Mouse (Mus musculus): Measurements from ENCODE around the gene BC049352. TPM values are rescaled to one million over a fixed set of nuclear protein-coding genes. Genes with fewer than 3 reads are reported as not detected.
A peak's percentile ranks its signal among the peaks of the same experiment; 100 is the strongest.

The BC049352 gene
- total and polyA plus RNA-seq, 2 experiments from 2014 or later = 0.26 TPM; not detected in 1

DNA sequence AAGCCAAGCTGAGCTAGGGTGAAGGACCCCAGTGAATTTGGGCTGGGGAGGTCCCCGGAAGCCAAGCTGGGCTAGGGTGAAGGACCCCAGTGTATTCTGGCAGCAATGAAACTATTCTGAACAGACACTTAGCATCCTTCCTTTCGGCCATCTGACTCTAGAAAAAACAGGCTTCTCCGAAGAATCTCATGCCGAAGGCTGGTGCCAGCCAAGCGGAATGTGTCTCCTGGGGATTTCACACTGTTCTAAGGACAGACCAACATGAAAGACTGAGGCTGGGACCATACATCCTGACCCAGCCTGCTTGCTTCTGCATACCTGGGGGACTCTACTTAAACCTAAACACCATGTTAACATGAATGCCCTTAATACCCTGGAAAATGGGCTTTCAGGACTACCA lies 80.1 kb downstream of the BC049352 start:
- 57% methylated on average over 5 of the region's 5 CpGs for WGBS
- ATAC-seq (ENCODE audit: low FRiP score) (no peak), DNase-seq (ENCODE audit: low spot score) (no peak)
- Histone ChIP-seq H3K4me1 (ENCODE audit: insufficient read depth, low read length) (no peaks in the 10 kb centered on the region), H3K4me2 (ENCODE audit: low read depth, low read length, poor library complexity, severe bottlenecking) (no peak overlapping the region), H3K9me3 (ENCODE audit: low read length) (no peaks in the 10 kb centered on the region), H3K4me3 (ENCODE audit: low read depth, low read length) (no peak overlapping the region), H3K27me3 (ENCODE audit: insufficient read depth, low read length) (no peaks in the 10 kb centered on the region), H3K9ac (replicated peaks; ENCODE audit: low read length, poor library complexity, severe bottlenecking) (no peak overlapping the region), H3K27ac (ENCODE audit: low read depth, low read length) (no peak overlapping the region), H3K36me3 (ENCODE audit: insufficient read depth, low read length) (no peaks in the 10 kb centered on the region)
- no peak for TF ChIP-seq CTCF (IDR thresholded peaks at IDR 0.05)

DNA sequence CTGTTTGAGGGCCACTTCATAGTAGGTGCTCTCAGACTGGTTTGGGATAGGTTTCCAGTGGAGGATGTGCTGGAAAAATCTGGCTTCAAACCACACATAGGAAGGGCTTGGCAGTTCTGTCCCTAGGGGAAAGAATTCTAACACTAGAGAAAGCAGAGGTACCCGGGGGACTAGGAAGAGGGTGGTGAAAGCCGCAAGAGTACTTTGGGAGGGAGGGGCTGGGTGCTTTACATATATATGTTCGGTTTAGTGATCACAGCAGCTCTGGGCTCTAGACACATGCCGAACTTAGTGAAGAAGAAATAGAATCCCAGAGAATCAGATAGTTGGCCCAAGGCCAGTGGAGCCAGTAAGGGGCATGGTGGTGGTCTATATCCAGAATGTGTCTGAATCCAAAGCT lies 85.3 kb downstream of the BC049352 start:
- Histone ChIP-seq H3K4me3 (ENCODE audit: low read depth, low read length) (no peak overlapping the region), H3K9me3 (ENCODE audit: low read length) (no peaks in the 10 kb centered on the region), H3K36me3 (ENCODE audit: insufficient read depth, low read length) (no peaks in the 10 kb centered on the region), H3K4me2 (ENCODE audit: low read depth, low read length, poor library complexity, severe bottlenecking) (no peak overlapping the region), H3K27ac (ENCODE audit: low read depth, low read length) (no peak overlapping the region), H3K4me1 (ENCODE audit: insufficient read depth, low read length) (no peaks in the 10 kb centered on the region), H3K27me3 (ENCODE audit: insufficient read depth, low read length) (peaks cover 18% of the 10 kb centered on the region), H3K9ac (replicated peaks; ENCODE audit: low read length, poor library complexity, severe bottlenecking) (no peak overlapping the region)
- no peak for DNase-seq (ENCODE audit: low spot score)
- ATAC-seq (ENCODE audit: low FRiP score) = no peak
- TF ChIP-seq CTCF (IDR thresholded peaks at IDR 0.05) = no peak
- WGBS = 89% methylated on average over 4 of the region's 4 CpGs

DNA sequence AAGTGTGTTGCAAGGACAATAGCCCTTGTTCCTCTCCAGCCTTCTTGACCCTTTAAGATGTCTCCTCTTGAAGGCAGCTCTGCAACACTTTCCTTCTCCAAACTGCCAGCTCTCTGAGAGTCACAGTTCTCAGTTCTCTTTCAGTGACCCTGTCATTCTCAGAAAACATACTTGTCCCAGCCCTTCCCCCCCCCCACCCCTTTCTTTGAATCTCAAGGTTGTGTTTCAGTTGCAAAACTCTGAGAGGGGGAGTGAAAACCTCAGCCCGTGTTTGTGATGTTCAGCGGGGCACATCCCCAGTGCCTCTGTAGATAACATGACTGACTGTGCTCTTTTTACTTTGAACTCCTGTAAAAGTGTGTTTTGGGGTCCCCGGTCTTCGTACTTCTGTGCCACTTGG lies 86.3 kb downstream of the BC049352 start:
- Histone ChIP-seq H3K4me3 (ENCODE audit: low read depth, low read length) (no peak overlapping the region), H3K9me3 (ENCODE audit: low read length) (no peaks in the 10 kb centered on the region), H3K4me1 (ENCODE audit: insufficient read depth, low read length) (no peaks in the 10 kb centered on the region), H3K36me3 (ENCODE audit: insufficient read depth, low read length) (no peaks in the 10 kb centered on the region), H3K27me3 (ENCODE audit: insufficient read depth, low read length) (peaks cover 18% of the 10 kb centered on the region), H3K9ac (replicated peaks; ENCODE audit: low read length, poor library complexity, severe bottlenecking) (no peak overlapping the region), H3K4me2 (ENCODE audit: low read depth, low read length, poor library complexity, severe bottlenecking) (no peak overlapping the region), H3K27ac (ENCODE audit: low read depth, low read length) (no peak overlapping the region)
- no peak for TF ChIP-seq CTCF (IDR thresholded peaks at IDR 0.05)
- WGBS = 59% methylated on average over 4 of the region's 4 CpGs
- no peak for DNase-seq (ENCODE audit: low spot score)
- no peak for ATAC-seq (ENCODE audit: low FRiP score)

DNA sequence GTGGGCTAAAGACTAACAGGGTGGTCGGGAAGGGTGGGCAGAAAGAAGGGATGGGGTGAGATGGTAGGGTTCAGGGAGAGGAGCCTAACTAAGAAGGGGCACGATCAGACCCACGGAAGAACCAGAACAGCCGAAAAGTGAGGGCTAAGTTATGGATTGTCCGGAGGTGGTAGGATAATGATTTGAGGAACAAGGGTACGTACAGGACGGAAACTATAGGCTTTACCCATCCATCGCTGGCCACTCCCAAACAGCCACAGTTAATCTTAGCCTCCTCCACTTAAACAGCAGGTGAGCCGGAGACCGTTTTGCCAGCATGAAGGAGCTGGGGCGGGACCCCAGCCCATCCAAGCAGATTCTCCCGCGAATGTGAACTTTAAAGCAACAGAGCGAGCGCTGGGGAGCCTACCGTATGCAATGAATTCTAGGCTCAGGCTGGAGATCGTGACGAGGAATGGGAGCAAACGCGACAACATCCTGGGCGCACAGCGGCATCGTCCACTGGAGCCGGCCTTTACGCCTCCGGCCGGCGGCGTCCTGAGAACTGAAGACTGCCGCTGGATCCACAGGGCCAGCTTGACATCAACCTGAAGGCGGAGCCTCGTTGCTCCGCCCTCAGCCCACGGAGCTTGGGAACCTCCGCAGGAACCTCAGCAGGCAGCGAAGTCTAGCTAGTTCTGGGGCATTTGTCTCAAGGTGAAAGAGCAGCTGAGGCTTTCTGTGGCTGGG lies 87.0 kb downstream of the BC049352 start, which contains the start of gene Il10ra:
Gene Il10ra, minus strand, starts transcription at position 553 of the 729 bp plus-strand sequence.
- no peaks in the 10 kb centered on the region for H3K9me3 ChIP-seq (ENCODE audit: low read length)
- WGBS = 5% methylated on average over 36 of the region's 36 CpGs
- ATAC-seq (ENCODE audit: low FRiP score) (no peak), DNase-seq (ENCODE audit: low spot score) (peak; percentile 32)
- H3K27me3 ChIP-seq (ENCODE audit: insufficient read depth, low read length) = peaks cover 18% of the 10 kb centered on the region
- no peak for TF ChIP-seq CTCF (IDR thresholded peaks at IDR 0.05)
- H3K9ac ChIP-seq (replicated peaks; ENCODE audit: low read length, poor library complexity, severe bottlenecking) = peak within 1 kb of the TSS; percentile 64
- H3K36me3 ChIP-seq (ENCODE audit: insufficient read depth, low read length) = no peaks in the 10 kb centered on the region
- H3K27ac ChIP-seq (ENCODE audit: low read depth, low read length) = no peak within 1 kb of the TSS
- H3K4me2 ChIP-seq (ENCODE audit: low read depth, low read length, poor library complexity, severe bottlenecking) = peak within 1 kb of the TSS; percentile 86
- peak within 1 kb of the TSS; percentile 50 for H3K4me3 ChIP-seq (ENCODE audit: low read depth, low read length)
- H3K4me1 ChIP-seq (ENCODE audit: insufficient read depth, low read length) = no peaks in the 10 kb centered on the region

DNA sequence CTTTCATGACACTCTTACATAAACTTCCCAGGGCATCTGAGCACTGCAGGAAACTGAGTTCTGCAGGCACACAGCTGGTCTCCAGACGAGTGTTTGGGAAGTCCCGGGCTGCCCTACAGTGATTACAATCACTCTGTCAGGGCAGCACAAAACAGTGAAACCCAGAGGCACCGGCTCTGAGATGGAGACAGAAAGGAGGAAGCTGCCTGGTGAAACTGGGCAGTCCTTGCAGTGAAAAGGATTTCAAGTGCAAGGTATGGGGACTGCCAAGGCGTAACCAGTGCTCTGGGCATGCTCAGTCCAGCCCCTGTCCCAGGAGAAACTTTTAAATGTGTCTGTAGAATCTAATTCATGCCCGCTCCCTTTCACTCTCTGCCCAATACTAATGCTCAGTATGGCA lies 90.4 kb downstream of the BC049352 start:
- Histone ChIP-seq H3K4me2 (ENCODE audit: low read depth, low read length, poor library complexity, severe bottlenecking) (no peak overlapping the region), H3K27ac (ENCODE audit: low read depth, low read length) (no peak overlapping the region), H3K27me3 (ENCODE audit: insufficient read depth, low read length) (peaks cover 17% of the 10 kb centered on the region), H3K9me3 (ENCODE audit: low read length) (no peaks in the 10 kb centered on the region), H3K4me1 (ENCODE audit: insufficient read depth, low read length) (no peaks in the 10 kb centered on the region), H3K4me3 (ENCODE audit: low read depth, low read length) (no peak overlapping the region), H3K36me3 (ENCODE audit: insufficient read depth, low read length) (no peaks in the 10 kb centered on the region), H3K9ac (replicated peaks; ENCODE audit: low read length, poor library complexity, severe bottlenecking) (no peak overlapping the region)
- TF ChIP-seq CTCF (IDR thresholded peaks at IDR 0.05) = no peak
- ATAC-seq (ENCODE audit: low FRiP score) (no peak), DNase-seq (ENCODE audit: low spot score) (no peak)
- WGBS = 60% methylated on average over 5 of the region's 5 CpGs

DNA sequence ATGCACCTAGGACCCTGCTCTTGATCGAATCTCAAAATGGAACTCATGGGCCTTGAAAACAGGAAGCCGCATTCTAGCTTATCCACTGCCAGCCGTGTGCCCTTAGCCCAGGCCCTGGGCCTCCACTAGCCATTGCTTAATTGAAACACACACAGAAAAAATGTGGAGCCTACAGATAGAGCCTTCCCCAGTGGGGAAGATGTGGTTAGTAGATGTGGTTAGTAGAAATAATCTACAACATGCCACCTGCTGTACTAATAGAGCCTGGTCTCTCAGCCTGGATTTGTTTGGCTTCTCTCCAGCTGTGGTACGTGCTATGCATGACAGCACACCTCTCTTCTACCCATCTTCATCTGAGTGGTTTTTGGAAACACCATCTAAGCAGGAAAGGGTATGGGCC lies 92.4 kb downstream of the BC049352 start:
- no peak for TF ChIP-seq CTCF (IDR thresholded peaks at IDR 0.05)
- no peaks in the 10 kb centered on the region; the same call in 1 of the 2 replicates for H3K27me3 ChIP-seq (ENCODE audit: insufficient read depth, low read length)
- H3K9ac ChIP-seq (replicated peaks; ENCODE audit: low read length, poor library complexity, severe bottlenecking) = no peak overlapping the region
- no peak for ATAC-seq (ENCODE audit: low FRiP score)
- 81% methylated on average over 4 of the region's 4 CpGs for WGBS
- H3K4me2 ChIP-seq (ENCODE audit: low read depth, low read length, poor library complexity, severe bottlenecking) = no peak overlapping the region
- no peaks in the 10 kb centered on the region for H3K4me1 ChIP-seq (ENCODE audit: insufficient read depth, low read length)
- H3K36me3 ChIP-seq (ENCODE audit: insufficient read depth, low read length) = no peaks in the 10 kb centered on the region
- no peak overlapping the region for H3K27ac ChIP-seq (ENCODE audit: low read depth, low read length)
- no peaks in the 10 kb centered on the region for H3K9me3 ChIP-seq (ENCODE audit: low read length)
- no peak overlapping the region for H3K4me3 ChIP-seq (ENCODE audit: low read depth, low read length)
- no peak for DNase-seq (ENCODE audit: low spot score)
